Mouse (Mus musculus): Measurements from ENCODE around the gene Gm20388. TPM values are rescaled to one million over a fixed set of nuclear protein-coding genes. Genes with fewer than 3 reads are reported as not detected.
A peak's percentile ranks its signal among the peaks of the same experiment; 100 is the strongest.
"Not testable (repeated sequence)": the region's sequence is repeated elsewhere in the genome, so short reads cannot be mapped to it uniquely, and the experiment has no call there.

The Gm20388 gene
- total RNA-seq, 1 experiment from 2014 or later: 35.7 TPM

- ATAC-seq (replicated peaks; ENCODE audit: low read depth, poor library complexity, severe bottlenecking): no peak
These were observed 3582.3 kb downstream of the Gm20388 start for GRCm38 (mm10) chr8:123492898-123493297.

DNA sequence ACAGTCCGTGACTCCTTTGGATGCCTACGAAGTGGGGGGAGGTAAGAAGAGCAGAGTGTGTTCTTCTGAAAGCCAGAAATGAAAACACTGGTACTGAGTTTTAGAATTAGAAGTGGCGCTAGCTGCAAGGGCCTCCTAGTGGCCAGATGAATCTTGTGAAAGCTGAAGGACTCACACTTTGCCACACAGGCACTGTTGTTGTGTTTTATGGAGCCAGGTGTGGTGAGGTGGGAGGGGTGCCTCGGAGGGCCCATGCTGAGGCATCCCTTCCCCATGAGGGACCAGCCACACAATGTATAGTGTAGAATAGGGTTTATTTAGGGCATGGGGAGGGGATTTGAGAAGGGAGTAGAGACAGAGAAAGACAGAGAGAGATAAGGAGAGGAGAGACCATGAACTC lies 3587.1 kb downstream of the Gm20388 start:
- no peak for ATAC-seq (replicated peaks; ENCODE audit: low read depth, poor library complexity, severe bottlenecking)

DNA sequence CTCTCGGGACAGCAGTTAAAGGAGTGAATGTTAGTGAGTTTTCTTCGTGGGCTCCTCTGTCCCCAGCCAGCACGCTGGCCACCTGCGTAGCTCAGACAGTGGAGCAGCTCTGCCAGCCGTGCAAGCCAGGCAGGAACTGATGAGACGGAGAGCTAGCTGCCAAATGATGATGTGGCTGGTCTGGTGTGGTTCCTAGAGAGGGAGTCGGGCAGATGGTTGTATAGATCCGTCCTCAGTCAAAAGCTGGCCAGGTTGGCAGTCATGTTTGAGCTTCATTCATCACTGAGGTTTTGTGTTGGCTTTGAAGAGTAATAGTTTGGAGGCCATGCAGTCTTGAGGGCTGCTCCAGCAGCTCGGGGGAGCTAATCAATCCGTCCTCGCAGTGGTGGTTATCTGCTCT lies 3588.3 kb downstream of the Gm20388 start:
- no peak for ATAC-seq (replicated peaks; ENCODE audit: low read depth, poor library complexity, severe bottlenecking)

DNA sequence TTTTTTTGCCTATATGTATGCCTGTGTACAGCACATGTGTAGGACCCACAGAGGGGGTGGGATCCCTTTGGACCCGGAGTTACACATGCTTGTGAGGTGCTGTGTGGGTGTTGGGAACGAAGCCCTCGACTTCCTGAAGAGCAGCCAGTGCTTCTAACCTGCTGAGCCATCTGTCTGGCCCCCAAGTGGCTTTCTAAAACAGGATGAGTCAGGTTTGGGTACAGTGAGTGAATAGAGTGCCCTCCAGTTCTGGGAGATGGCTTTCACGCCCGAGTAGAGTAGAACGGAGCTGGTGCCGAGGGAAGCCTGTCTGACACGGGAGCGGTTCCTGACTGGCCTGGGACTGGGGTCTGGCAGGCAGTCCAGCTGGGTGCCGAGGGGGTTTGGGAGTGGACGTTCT lies 3588.9 kb downstream of the Gm20388 start:
- ATAC-seq (replicated peaks; ENCODE audit: low read depth, poor library complexity, severe bottlenecking): no peak

DNA sequence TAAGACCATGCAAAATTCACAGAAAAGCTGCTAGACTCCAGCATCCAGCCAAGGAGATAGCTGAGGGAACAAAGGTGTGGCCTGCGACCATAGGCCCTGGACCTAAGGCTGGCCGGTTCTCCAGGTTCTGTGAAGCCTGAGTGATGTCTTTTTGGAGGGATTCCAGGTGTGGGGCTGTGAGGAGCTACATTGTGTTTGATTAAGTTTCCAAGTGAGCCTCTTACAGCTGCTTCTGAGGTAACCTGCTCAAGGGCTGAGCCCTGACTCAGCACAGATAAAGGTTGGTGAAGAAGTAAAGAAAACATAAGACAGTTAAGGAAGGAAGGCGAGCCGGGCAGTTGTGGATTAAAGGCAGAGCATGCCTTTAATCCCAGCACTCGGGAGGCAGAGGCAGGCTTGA lies 3591.6 kb downstream of the Gm20388 start:
- ATAC-seq (replicated peaks; ENCODE audit: low read depth, poor library complexity, severe bottlenecking): no peak

- ATAC-seq (replicated peaks; ENCODE audit: low read depth, poor library complexity, severe bottlenecking): no peak
These were observed 3593.3 kb downstream of the Gm20388 start for GRCm38 (mm10) chr8:123503801-123504467.

DNA sequence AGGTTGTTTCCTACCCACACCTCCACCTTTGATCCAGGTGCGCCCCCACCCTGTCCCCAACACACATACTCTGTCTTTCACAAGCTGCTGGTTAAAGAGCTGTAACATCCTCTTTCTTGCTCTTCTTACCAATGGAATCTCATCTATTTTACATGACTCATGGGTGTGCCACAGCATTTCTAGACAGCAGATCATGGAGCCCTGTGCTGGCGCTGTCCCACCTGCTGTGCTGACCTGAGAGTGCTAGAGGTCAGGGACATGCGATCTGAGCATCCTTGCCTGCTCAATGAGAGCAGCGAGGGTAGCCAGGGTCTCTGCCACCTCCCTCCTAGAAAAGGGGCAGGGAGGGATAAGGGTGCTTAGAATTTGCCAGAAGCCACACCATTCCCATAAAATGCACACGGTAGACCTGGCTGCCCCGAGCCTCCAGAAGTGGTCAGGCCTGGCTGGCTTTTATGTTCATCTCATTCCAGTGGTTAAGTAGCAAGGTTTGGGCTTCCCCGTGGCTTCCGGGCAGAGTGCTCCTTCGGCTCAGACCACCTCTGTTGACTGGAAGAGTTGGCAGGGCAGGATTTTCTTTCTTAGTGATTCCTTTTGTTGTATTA lies 3594.1 kb downstream of the Gm20388 start:
- no peak for ATAC-seq (replicated peaks; ENCODE audit: low read depth, poor library complexity, severe bottlenecking)

GRCm38 (mm10) chr8:123505267-123505666 lies 3594.6 kb downstream of the Gm20388 start:
- no peak for ATAC-seq (replicated peaks; ENCODE audit: low read depth, poor library complexity, severe bottlenecking)

DNA sequence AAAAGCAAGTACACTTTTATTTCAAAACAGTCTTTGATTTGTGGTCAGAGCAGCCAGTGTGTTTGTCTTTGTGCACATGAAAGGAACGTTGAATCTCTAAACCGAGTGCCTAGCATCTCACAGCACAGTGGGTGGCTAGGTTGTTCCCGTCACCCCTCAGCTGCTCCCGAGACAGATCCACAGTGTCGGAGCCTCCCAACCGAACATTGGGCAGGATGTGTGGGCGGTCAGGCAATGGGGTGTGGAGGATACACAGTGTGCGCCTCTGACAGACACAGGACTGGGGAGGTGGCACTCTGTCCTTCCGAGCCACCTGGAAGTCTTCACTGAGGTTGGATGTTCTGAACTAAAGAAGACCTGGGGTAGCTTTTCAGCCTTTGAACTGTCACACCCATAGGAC lies 3595.1 kb downstream of the Gm20388 start:
- ATAC-seq (replicated peaks; ENCODE audit: low read depth, poor library complexity, severe bottlenecking): no peak

DNA sequence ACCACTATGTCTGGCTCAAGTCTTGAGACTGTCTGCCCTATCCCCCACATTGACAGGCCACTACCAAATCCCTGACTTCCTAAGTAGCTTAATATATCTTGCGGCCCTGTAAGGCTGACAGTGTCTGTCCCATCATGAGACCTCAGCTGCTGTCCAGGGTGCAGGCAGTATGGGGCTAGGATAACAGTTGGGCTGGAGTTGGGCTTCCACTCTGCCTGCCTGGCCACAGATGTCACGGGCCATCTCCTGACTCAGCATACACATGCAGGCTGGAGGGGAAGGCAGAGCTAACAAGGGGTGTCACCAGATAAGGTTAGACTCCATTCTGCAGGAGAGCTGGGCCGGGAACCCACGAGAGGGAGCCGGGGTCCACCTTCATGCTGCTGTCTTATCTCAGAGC lies 3596.5 kb downstream of the Gm20388 start:
- ATAC-seq (replicated peaks; ENCODE audit: low read depth, poor library complexity, severe bottlenecking): no peak

DNA sequence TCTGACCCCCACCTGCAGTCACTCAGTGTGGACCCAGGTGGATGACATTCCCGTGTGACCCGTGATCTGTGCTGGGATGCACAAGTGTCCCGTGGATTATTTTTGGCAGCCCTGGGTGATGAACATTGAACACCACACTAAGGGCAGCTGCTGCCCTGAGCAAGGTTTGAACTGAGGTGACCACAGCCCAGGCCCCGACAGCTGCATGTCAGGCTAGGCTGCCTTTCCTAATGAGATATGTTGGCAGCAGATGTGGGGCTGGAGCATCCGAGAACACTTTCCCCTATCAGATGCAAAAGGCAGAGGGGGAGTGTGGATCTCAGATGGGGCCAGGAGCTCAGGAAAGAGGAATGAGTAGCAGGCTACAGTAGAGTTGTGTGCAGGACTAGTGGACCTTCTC lies 3600.2 kb downstream of the Gm20388 start:
- no peak for ATAC-seq (replicated peaks; ENCODE audit: low read depth, poor library complexity, severe bottlenecking)

GRCm38 (mm10) chr8:123514136-123514535 lies 3603.5 kb downstream of the Gm20388 start:
- ATAC-seq (replicated peaks; ENCODE audit: low read depth, poor library complexity, severe bottlenecking): no peak

DNA sequence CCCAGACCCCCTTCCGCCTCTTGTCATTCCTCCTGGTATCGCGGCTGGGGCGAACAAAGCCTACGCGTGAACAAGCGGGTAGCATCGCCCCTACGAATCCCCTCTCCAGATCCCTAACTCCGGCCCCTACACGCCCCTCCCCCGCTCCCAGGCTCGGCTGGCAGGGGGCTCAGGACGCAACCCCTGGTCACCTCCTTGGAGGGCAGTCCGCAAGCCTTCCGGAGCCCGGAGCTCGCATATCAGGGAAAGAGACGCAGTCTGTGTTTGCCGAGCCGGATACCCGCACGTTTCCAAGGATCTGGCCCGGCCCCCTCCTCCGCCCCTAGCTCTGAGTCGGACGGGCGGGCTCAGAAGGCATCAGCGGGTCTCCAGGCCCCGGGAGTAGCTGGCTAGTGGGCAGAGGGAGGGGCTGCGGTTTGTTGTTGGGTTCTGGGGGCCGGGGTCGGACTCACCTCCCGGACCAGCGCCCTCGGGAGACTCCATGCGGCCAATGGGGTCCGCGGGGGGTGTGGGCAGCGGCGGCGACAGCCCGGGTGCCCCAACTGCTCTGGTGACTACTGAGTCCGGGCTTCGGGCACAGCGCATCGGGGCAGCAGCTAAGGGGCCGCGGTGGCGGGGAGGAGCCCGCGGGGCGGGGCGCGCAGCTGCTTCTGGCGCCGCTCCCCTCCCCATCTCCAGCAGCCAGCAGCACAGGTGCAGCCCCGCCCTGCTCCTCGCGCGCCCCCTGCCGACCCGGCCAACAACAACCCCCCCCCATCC lies 3604.3 kb downstream of the Gm20388 start, which contains the start of gene Dbndd1:
TSS of gene Dbndd1 (minus strand) at position 683 of the 759 bp plus-strand sequence.
- no peak for ATAC-seq (replicated peaks; ENCODE audit: low read depth, poor library complexity, severe bottlenecking)

- no peak for ATAC-seq (replicated peaks; ENCODE audit: low read depth, poor library complexity, severe bottlenecking)
These were observed 3604.9 kb downstream of the Gm20388 start for GRCm38 (mm10) chr8:123515540-123515897.

- no peak for ATAC-seq (replicated peaks; ENCODE audit: low read depth, poor library complexity, severe bottlenecking)
These were observed 3606.0 kb downstream of the Gm20388 start for GRCm38 (mm10) chr8:123516596-123516995.

DNA sequence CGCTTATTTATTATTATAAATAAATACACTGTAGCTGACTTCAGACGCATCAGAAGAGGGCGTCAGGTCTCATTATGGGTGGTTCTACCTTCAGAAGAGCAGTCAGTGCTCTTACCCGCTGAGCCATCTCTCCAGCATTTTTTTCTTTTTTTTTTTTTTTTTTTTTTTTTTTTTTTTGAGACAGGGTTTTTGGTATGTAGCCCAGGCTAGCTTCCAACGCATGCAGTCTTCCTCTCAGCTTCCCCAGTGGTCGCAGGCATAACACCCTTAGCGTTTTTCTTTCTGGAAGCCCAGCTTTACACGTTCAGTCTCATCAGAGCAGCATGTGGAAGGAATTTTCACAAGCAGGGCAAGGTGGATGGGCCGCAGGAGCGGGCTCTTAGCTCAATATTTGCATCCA lies 3607.5 kb downstream of the Gm20388 start:
- ATAC-seq (replicated peaks; ENCODE audit: low read depth, poor library complexity, severe bottlenecking): 0 out of 2 replicates have a peak, but pooled peaks have one; percentile 5

DNA sequence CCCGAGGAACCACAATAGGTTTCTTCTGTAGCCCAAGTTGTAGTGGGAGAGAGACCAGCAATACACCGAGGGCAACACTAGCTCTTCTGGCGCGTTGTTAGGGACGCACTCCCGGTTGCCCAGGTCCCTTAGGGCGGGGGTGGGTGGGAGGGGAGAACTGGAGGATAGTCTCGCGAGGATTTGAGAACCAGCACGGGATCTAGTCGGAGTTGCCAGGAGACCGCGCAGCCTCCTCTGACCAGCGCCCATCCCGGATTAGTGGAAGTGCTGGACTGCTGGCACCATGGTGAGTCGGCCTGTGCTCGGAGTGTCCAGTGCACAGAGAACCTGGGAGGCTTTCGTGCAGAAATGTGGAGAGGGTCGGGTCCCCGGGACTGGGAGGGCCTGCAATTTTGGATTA lies 3608.0 kb downstream of the Gm20388 start, which contains the start of gene Gas8:
TSS of gene Gas8 (plus strand) at position 168 of the 400 bp plus-strand sequence.
- ATAC-seq (replicated peaks; ENCODE audit: low read depth, poor library complexity, severe bottlenecking): peak; percentile 94

GRCm38 (mm10) chr8:123520048-123520447 lies 3609.4 kb downstream of the Gm20388 start:
- not testable (repeated sequence) for ATAC-seq (replicated peaks; ENCODE audit: low read depth, poor library complexity, severe bottlenecking)

GRCm38 (mm10) chr8:123527720-123528489 lies 3617.3 kb downstream of the Gm20388 start:
- no peak for ATAC-seq (replicated peaks; ENCODE audit: low read depth, poor library complexity, severe bottlenecking)

DNA sequence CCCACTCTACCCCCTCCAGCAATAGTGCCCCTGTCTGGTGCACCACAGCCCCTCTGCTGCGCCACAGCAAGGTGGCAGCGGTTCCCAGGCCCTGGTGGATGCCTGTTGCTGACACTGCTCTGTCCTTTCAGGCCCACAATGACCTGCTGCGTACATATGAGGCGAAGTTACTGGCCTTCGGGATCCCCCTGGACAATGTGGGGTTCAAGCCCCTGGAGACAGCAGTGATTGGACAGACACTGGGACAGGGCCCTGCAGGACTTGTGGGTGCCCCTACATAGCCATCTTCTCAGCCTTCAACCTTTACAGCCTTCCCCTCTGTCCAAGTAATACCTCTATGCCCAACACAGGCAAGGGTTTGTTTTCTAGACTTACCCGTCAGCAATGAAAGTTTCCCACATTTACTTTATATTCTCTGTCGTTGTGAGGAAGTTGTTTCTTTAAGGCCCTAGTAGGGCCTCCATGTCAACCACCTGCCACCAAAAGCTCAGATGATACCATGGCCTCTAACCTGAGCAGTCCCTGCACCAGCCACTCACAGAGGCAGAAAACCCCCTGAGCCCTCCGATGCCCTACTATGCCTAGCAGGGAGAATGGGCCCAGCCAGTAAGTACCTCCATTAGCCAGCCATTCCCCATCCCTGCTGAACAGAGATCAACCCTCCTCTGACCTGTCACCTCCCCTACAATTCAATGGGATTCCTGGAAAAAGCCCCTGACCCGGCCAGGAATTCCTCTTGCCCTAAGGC lies 3625.8 kb downstream of the Gm20388 start:
- ATAC-seq (replicated peaks; ENCODE audit: low read depth, poor library complexity, severe bottlenecking): no peak

Measured in common myeloid progenitor, adult 5-6 weeks (primary cell).